Comparison of ENCODE assay signal across 10 mouse cellular contexts in genomic region chr7:42592413-42592812, GRCm38 (mm10). TPM values are rescaled to one million over a fixed set of nuclear protein-coding genes. Genes with fewer than 3 reads are reported as not detected.
A peak's percentile ranks its signal among the peaks of the same experiment; 100 is the strongest.
DNase-seq lines count a peak whose midpoint lies in the region; TF ChIP-seq lines count a peak whose summit lies in the region.
"Not testable (repeated sequence)": the region's sequence is repeated elsewhere in the genome, so short reads cannot be mapped to it uniquely, and the experiment has no call there.
"Had no signal": no experiment of that assay in that cellular context is flagged by ENCODE, and none has a peak within 500 bp of the region (broad histone marks: within the 10 kb centered on the region; RNA-seq: fewer than 3 reads in every experiment).

Gene Zfp977 (minus strand): TSS chr7:42592547.

- not testable (repeated sequence) for TF ChIP-seq POLR2A in ES-Bruce4 (IDR thresholded peaks at IDR 0.05; ENCODE audit: insufficient read depth, low read length); testis, adult 2 months (IDR thresholded peaks at IDR 0.05; ENCODE audit: control insufficient read depth, low read depth, low read length)

- H3K4me3 ChIP-seq in ES-Bruce4 (ENCODE audit: low read depth, low read length) (peak within 1 kb of the TSS; percentile 86), ES-E14 (ENCODE audit: insufficient read depth in 1 of 2, low read depth in 1 of 2, low read length in 2 of 2, poor library complexity in 1 of 2, severe bottlenecking in 1 of 2) (peak within 1 kb of the TSS; percentile 70 to 84)
- H3K4me3 ChIP-seq in testis, adult 2 months (ENCODE audit: control insufficient read depth, low read depth, low read length): peak within 1 kb of the TSS; percentile 68

- H3K4me1 ChIP-seq in ES-Bruce4 (ENCODE audit: control insufficient read depth, insufficient read depth, low read length); ES-E14 (ENCODE audit: control insufficient read depth in 2 of 2, insufficient read depth in 2 of 2, low read length in 2 of 2, poor library complexity in 1 of 2); testis, adult 2 months (ENCODE audit: control insufficient read depth, insufficient read depth, low read length): not testable (repeated sequence)

- peaks cover 25% of the 10 kb centered on the region for H3K9me3 ChIP-seq in ES-Bruce4 (replicated peaks; ENCODE audit: control insufficient read depth, insufficient read depth, low read length, poor library complexity, severe bottlenecking)
- not testable (repeated sequence) for H3K9me3 ChIP-seq in ES-E14 (ENCODE audit: control insufficient read depth, insufficient read depth, low read depth, low read length)

- in situ Hi-C loops in ES-E14 (cut with MboI; ENCODE audit: low sequenced_read_pairs in 2 of 2, unreplicated experiment in 2 of 2): loop anchor here in 1 of 2 experiments (25.0 kb wide), 1 partner anchor 130 kb away; no protein-coding TSS in a partner anchor

- H3K27ac ChIP-seq in ES-Bruce4 (ENCODE audit: insufficient read depth, low read length): peak within 1 kb of the TSS; percentile 66; the same call in 1 of the 2 replicates
- H3K27ac ChIP-seq in ES-E14 (ENCODE audit: insufficient read depth, low read depth, low read length, poor library complexity, severe bottlenecking); testis, adult 2 months (ENCODE audit: control insufficient read depth, insufficient read depth, low read depth, low read length): not testable (repeated sequence)

- not testable (repeated sequence) for TF ChIP-seq CTCF in ES-Bruce4 (IDR thresholded peaks at IDR 0.05; ENCODE audit: low read depth, low read length); testis, adult 2 months (IDR thresholded peaks at IDR 0.05; ENCODE audit: control insufficient read depth, insufficient read depth, insufficient replicate concordance, low read depth, low read length)

- not testable (repeated sequence) for H3K27me3 ChIP-seq in ES-Bruce4 (ENCODE audit: control insufficient read depth, insufficient read depth, low read length, poor library complexity, severe bottlenecking); testis, adult 2 months (ENCODE audit: control insufficient read depth, insufficient read depth, low read length)

- peak; percentile 3 for DNase-seq in 3134 (ENCODE audit: extremely low read depth, insufficient read length, low spot score)
- peak; percentile 59 for DNase-seq in ES-E14 (ENCODE audit: low read depth, low spot score)
- peak; percentile 96 for DNase-seq in R1 (ENCODE audit: low read depth, low spot score)
- peak; percentile 93 for DNase-seq in ZHBTc4 (ENCODE audit: low read depth, low spot score)
- DNase-seq in yolk sac, embryonic 10.5 days (ENCODE audit: low spot score): peak; percentile 4

- H3K9ac ChIP-seq in ES-Bruce4 (ENCODE audit: low read depth, poor library complexity, severe bottlenecking): peak within 1 kb of the TSS; percentile 83
- peak within 1 kb of the TSS; percentile 77 for H3K9ac ChIP-seq in ES-E14 (ENCODE audit: insufficient read depth, low read depth, low read length, poor library complexity, severe bottlenecking)

- peaks cover 13% of the 10 kb centered on the region for H3K36me3 ChIP-seq in ES-Bruce4 (ENCODE audit: control insufficient read depth, insufficient read depth, low read length, poor library complexity, severe bottlenecking)
- not testable (repeated sequence) for H3K36me3 ChIP-seq in ES-E14 (ENCODE audit: control insufficient read depth, insufficient read depth, low read length, poor library complexity, severe bottlenecking); testis, adult 2 months (ENCODE audit: control insufficient read depth, insufficient read depth, low read length)

- not testable (repeated sequence) for TF ChIP-seq EP300 in ES-Bruce4 (IDR thresholded peaks at IDR 0.05; ENCODE audit: insufficient read depth, low read depth, low read length)

RNA-seq across cellular contexts. Expression of gene Zfp977, which starts in this region (rescaled TPM):
- polyA plus RNA-seq in ES-Bruce4 (2011; ENCODE audit: insufficient read depth, insufficient read length, low read depth, missing spikeins): 9.3 and 13.2 TPM in 2 replicates
- total RNA-seq in ES-E14 (2012; rRNA removed): 38.4 and 46.4 TPM in 2 replicates
- 0.47 and 0.85 TPM in 2 replicates for polyA plus RNA-seq in testis, adult 2 months (2012; rRNA removed)
- total RNA-seq: MEL had no signal
- polyA plus RNA-seq: adrenal gland, adult 2 months; erythroblast, embryonic 14.5 days had no signal

Comparison
In these comparisons a context has a peak if more than half of its experiments do, and no peak if none do; other contexts are left out.
1. DNase-seq: peak in every context shown above with its lines; median percentile 96 in R1; 93 in ZHBTc4; 59 in ES-E14; 4 in yolk sac, embryonic 10.5 days; 3 in 3134.